Mouse (Mus musculus) thymus, postnatal 4 days (tissue): ENCODE data around the gene Psma3.
"Not testable (repeated sequence)": the region's sequence is repeated elsewhere in the genome, so short reads cannot be mapped to it uniquely, and the experiment has no call there.

Experiments used
- DNase-seq: peaks from one replicate; pipeline ENCODE4 v3.0.0; 2021

Psma3 gene

GRCm38 (mm10) chr12:71003760-71004426 is 29.5 kb downstream of the Psma3 start:
- DNase-seq = no peak

- DNase-seq = no peak
Measured at GRCm38 (mm10) chr12:71006141-71006540, 31.7 kb downstream of the Psma3 start.

- DNase-seq = no peak
Measured at GRCm38 (mm10) chr12:71006901-71007300, 32.5 kb downstream of the Psma3 start.

- DNase-seq = no peak
Measured at GRCm38 (mm10) chr12:71009769-71010168, 35.3 kb downstream of the Psma3 start.

GRCm38 (mm10) chr12:71014845-71015362 is 40.5 kb downstream of the Psma3 start:
- DNase-seq = peak; percentile 86

GRCm38 (mm10) chr12:71015363-71016210 is 41.2 kb downstream of the Psma3 start, which contains the start of gene Arid4a:
Arid4a (plus strand) TSS chr12:71015990.
- peak; percentile 93 for DNase-seq

- DNase-seq = no peak
Measured at GRCm38 (mm10) chr12:71016211-71016502, 41.7 kb downstream of the Psma3 start.

GRCm38 (mm10) chr12:71016503-71017241 is 42.3 kb downstream of the Psma3 start:
- peak; percentile 74 for DNase-seq

GRCm38 (mm10) chr12:71017242-71017571 is 42.8 kb downstream of the Psma3 start:
- DNase-seq = no peak

- no peak for DNase-seq
Measured at GRCm38 (mm10) chr12:71017827-71018226, 43.4 kb downstream of the Psma3 start.

GRCm38 (mm10) chr12:71019211-71019610 is 44.8 kb downstream of the Psma3 start:
- no peak for DNase-seq

- DNase-seq = no peak
Measured at GRCm38 (mm10) chr12:71024411-71024810, 50.0 kb downstream of the Psma3 start.

- not testable (repeated sequence) for DNase-seq
Measured at GRCm38 (mm10) chr12:71028265-71028664, 53.8 kb downstream of the Psma3 start.

GRCm38 (mm10) chr12:71030260-71030659 is 55.8 kb downstream of the Psma3 start:
- no peak for DNase-seq

GRCm38 (mm10) chr12:71030722-71031121 is 56.3 kb downstream of the Psma3 start:
- no peak for DNase-seq

GRCm38 (mm10) chr12:71035826-71036225 is 61.4 kb downstream of the Psma3 start:
- no peak for DNase-seq

GRCm38 (mm10) chr12:71036729-71037404 is 62.4 kb downstream of the Psma3 start:
- no peak for DNase-seq

- peak; percentile 56 for DNase-seq
Measured at GRCm38 (mm10) chr12:71040462-71040861, 66.0 kb downstream of the Psma3 start.

- no peak for DNase-seq
Measured at GRCm38 (mm10) chr12:71042451-71042850, 68.0 kb downstream of the Psma3 start.

- DNase-seq = no peak
Measured at GRCm38 (mm10) chr12:71043571-71043970, 69.2 kb downstream of the Psma3 start.

GRCm38 (mm10) chr12:71044488-71044887 is 70.1 kb downstream of the Psma3 start:
- no peak for DNase-seq
